Mouse (Mus musculus): ENCODE measurements around the gene Cpne7. TPM values are rescaled to one million over a fixed set of nuclear protein-coding genes. Genes with fewer than 3 reads are reported as not detected.
A peak's percentile ranks its signal among the peaks of the same experiment; 100 is the strongest.
"Not testable (repeated sequence)": the region's sequence is repeated elsewhere in the genome, so short reads cannot be mapped to it uniquely, and the experiment has no call there.

Gene Cpne7
- polyA plus RNA-seq, 1 experiment = 7.1 TPM

GRCm38 (mm10) chr8:123100288-123100687, 16.9 kb upstream of the Cpne7 start:
- Histone ChIP-seq H3K27me3 (ENCODE audit: control insufficient read depth, insufficient read depth, low read length) (no peaks in the 10 kb centered on the region), H3K27ac (ENCODE audit: insufficient read depth, low read length) (no peak overlapping the region), H3K4me3 (replicated peaks; ENCODE audit: insufficient read depth, low read depth, low read length) (no peak overlapping the region), H3K4me1 (ENCODE audit: control insufficient read depth, insufficient read depth, low read length) (0 out of 2 replicates have a peak, but pooled peaks cover 2% of the 10 kb centered on the region)
- WGBS = 63% methylated on average over 8 of the region's 8 CpGs
- no peak for TF ChIP-seq POLR2A (IDR thresholded peaks at IDR 0.05; ENCODE audit: borderline replicate concordance, insufficient read depth, low read length)
- no peak for TF ChIP-seq CTCF (IDR thresholded peaks at IDR 0.05; ENCODE audit: borderline replicate concordance, insufficient read depth, low read depth, low read length)
- DNase-seq = no peak

- Histone ChIP-seq H3K4me3 (replicated peaks; ENCODE audit: insufficient read depth, low read depth, low read length) (no peak overlapping the region), H3K4me1 (ENCODE audit: control insufficient read depth, insufficient read depth, low read length) (0 out of 2 replicates have a peak, but pooled peaks cover 2% of the 10 kb centered on the region), H3K27ac (ENCODE audit: insufficient read depth, low read length) (no peak overlapping the region), H3K27me3 (ENCODE audit: control insufficient read depth, insufficient read depth, low read length) (no peaks in the 10 kb centered on the region)
- TF ChIP-seq CTCF (IDR thresholded peaks at IDR 0.05; ENCODE audit: borderline replicate concordance, insufficient read depth, low read depth, low read length) (no peak), POLR2A (IDR thresholded peaks at IDR 0.05; ENCODE audit: borderline replicate concordance, insufficient read depth, low read length) (no peak)
- WGBS = 78% methylated on average over 4 of the region's 4 CpGs
- no peak for DNase-seq
These were observed 15.9 kb upstream of the Cpne7 start for GRCm38 (mm10) chr8:123101244-123101643.

DNA sequence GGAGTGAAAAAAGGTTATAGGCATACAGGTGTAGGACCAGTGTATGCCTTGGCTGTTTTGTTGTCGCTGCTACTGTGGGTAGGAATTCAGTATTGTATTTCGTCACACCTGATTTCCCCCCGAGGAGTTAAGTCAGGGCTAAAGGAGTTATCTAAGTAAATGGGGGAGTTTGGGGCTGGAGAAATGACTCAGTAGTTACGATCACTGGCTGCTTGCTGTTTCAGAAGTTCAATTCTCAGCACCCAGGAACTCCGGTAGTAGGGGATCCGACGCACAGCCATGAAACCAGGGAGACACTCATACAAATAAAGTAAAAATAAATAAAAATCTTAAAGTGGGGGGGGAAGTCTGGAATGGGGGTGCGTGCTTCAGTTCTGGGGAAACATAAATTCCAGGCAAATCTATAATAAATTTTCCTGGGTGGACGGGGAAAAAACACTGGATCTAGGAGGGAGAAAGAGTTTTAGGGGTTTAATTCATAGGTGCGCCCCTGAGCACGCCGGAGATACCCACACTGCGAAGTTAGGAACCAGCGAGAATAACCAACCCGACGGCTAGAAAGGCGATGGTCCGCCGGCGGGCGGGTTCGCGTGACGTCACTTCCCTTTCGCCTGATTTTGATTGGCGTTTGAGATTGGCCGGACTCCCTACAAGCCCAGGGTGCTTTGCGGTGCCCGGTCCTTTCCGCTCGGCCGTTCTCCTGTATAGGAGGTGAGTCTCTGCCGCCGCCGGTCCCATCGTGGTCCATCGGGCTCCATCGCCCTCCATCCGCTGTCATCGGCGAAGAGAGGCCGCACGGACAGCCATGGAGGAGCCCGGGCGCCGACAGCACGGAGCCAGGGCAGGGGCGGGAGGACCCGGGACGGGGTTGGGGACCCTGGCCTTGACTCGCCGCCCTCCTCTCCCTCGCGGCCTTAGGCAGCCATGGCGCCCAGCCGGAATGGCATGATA, 15.2 kb upstream of the Cpne7 start, which contains the start of gene Rpl13:
Rpl13 (plus strand) TSS at position 616 of the 951 bp plus-strand sequence.
- 1% methylated on average over 56 of the region's 56 CpGs for WGBS
- peak; percentile 98 for DNase-seq
- peak within 1 kb of the TSS; percentile 58 for H3K4me3 ChIP-seq (replicated peaks; ENCODE audit: insufficient read depth, low read depth, low read length)
- 0 out of 2 replicates have a peak, but pooled peaks cover 2% of the 10 kb centered on the region for H3K4me1 ChIP-seq (ENCODE audit: control insufficient read depth, insufficient read depth, low read length)
- no peak within 1 kb of the TSS for H3K27ac ChIP-seq (ENCODE audit: insufficient read depth, low read length)
- H3K27me3 ChIP-seq (ENCODE audit: control insufficient read depth, insufficient read depth, low read length) = no peaks in the 10 kb centered on the region
- TF ChIP-seq POLR2A (IDR thresholded peaks at IDR 0.05; ENCODE audit: borderline replicate concordance, insufficient read depth, low read length) (peak; percentile 86), CTCF (IDR thresholded peaks at IDR 0.05; ENCODE audit: borderline replicate concordance, insufficient read depth, low read depth, low read length) (no peak)

DNA sequence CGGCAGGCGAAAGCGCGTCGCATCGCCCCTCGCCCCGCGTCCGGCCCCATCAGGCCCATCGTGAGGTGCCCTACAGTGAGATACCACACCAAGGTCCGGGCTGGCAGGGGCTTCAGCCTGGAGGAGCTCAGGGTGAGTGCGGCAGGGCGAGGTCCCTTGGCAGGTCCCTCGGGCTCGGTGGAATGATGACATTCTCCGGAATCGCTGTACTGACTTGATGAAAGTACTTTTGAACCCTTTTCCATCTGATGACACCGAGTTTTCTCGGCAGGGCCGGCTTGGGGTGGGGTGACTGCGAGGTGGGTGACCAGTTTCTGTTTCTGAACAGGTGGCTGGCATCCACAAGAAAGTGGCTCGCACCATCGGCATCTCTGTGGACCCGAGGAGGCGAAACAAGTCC, 14.3 kb upstream of the Cpne7 start:
- not testable (repeated sequence) for H3K27me3 ChIP-seq (ENCODE audit: control insufficient read depth, insufficient read depth, low read length); H3K4me1 ChIP-seq (ENCODE audit: control insufficient read depth, insufficient read depth, low read length); H3K27ac ChIP-seq (ENCODE audit: insufficient read depth, low read length)
- under 1% methylated on average over 26 of the region's 26 CpGs for WGBS
- peak in 1 of 2 experiments; percentile 33 for DNase-seq
- H3K4me3 ChIP-seq (replicated peaks; ENCODE audit: insufficient read depth, low read depth, low read length) = peak overlapping the region; percentile 58

DNA sequence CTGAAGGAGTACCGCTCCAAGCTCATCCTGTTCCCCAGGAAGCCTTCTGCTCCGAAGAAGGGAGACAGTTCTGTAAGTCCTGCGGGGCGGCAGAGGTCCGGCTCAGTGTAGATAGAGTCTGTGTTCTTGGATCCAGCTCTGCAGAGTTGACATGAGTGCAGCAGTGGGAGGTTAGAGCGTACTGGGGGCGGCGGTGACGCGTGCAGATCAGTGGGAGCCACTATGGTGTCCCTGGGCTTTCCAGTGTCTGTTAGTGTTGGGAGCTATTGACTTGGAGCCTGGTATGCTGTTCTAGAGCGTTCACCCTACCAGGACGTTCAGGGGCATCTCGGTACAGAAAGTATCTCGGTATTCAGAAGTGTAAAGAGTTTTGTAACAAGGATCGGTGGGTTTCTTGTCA, 13.9 kb upstream of the Cpne7 start:
- 0 out of 2 replicates have a peak, but pooled peaks cover 2% of the 10 kb centered on the region for H3K4me1 ChIP-seq (ENCODE audit: control insufficient read depth, insufficient read depth, low read length)
- TF ChIP-seq CTCF (IDR thresholded peaks at IDR 0.05; ENCODE audit: borderline replicate concordance, insufficient read depth, low read depth, low read length) (no peak), POLR2A (IDR thresholded peaks at IDR 0.05; ENCODE audit: borderline replicate concordance, insufficient read depth, low read length) (no peak)
- DNase-seq = no peak
- H3K27ac ChIP-seq (ENCODE audit: insufficient read depth, low read length) = no peak overlapping the region
- WGBS = 6% methylated on average over 15 of the region's 15 CpGs
- H3K4me3 ChIP-seq (replicated peaks; ENCODE audit: insufficient read depth, low read depth, low read length) = peak overlapping the region; percentile 58
- no peaks in the 10 kb centered on the region for H3K27me3 ChIP-seq (ENCODE audit: control insufficient read depth, insufficient read depth, low read length)

- Histone ChIP-seq H3K4me3 (replicated peaks; ENCODE audit: insufficient read depth, low read depth, low read length) (no peak overlapping the region), H3K27ac (ENCODE audit: insufficient read depth, low read length) (no peak overlapping the region), H3K4me1 (ENCODE audit: control insufficient read depth, insufficient read depth, low read length) (0 out of 2 replicates have a peak, but pooled peaks cover 2% of the 10 kb centered on the region), H3K27me3 (ENCODE audit: control insufficient read depth, insufficient read depth, low read length) (no peaks in the 10 kb centered on the region)
- DNase-seq = no peak
- WGBS = 67% methylated on average over 6 of the region's 6 CpGs
- no peak for TF ChIP-seq POLR2A (IDR thresholded peaks at IDR 0.05; ENCODE audit: borderline replicate concordance, insufficient read depth, low read length)
- no peak for TF ChIP-seq CTCF (IDR thresholded peaks at IDR 0.05; ENCODE audit: borderline replicate concordance, insufficient read depth, low read depth, low read length)
These were observed 13.0 kb upstream of the Cpne7 start for GRCm38 (mm10) chr8:123104046-123104767.

- peak in 1 of 2 experiments; percentile 30 for DNase-seq
- Histone ChIP-seq H3K27ac (ENCODE audit: insufficient read depth, low read length) (no peak overlapping the region), H3K4me3 (replicated peaks; ENCODE audit: insufficient read depth, low read depth, low read length) (no peak overlapping the region), H3K4me1 (ENCODE audit: control insufficient read depth, insufficient read depth, low read length) (0 out of 2 replicates have a peak, but pooled peaks cover 2% of the 10 kb centered on the region), H3K27me3 (ENCODE audit: control insufficient read depth, insufficient read depth, low read length) (no peaks in the 10 kb centered on the region)
- WGBS = 52% methylated on average over 5 of the region's 5 CpGs
- TF ChIP-seq CTCF (IDR thresholded peaks at IDR 0.05; ENCODE audit: borderline replicate concordance, insufficient read depth, low read depth, low read length) = peak; percentile 29; the same call in 1 of the 2 replicates
- no peak for TF ChIP-seq POLR2A (IDR thresholded peaks at IDR 0.05; ENCODE audit: borderline replicate concordance, insufficient read depth, low read length)
These were observed 11.4 kb upstream of the Cpne7 start for GRCm38 (mm10) chr8:123105553-123106326.

All from cerebellum, adult 2 months (tissue).